Mouse (Mus musculus) MEL-GATA-1-ER (cell line): ENCODE measurements around the gene Sept7.
"Not testable (repeated sequence)": the region's sequence is repeated elsewhere in the genome, so short reads cannot be mapped to it uniquely, and the experiment has no call there.

Source experiments
- DNase-seq: peaks from one replicate; pipeline ENCODE4 v3.0.0-alpha.2; 2012; ENCODE audit warnings: low read depth; ENCODE audit errors: extremely low read depth

Gene Sept7

GRCm38 (mm10) chr9:25252283-25252726, at the start of gene Sept7:
Gene Sept7 (plus strand): TSS chr9:25252439.
- DNase-seq: peak; percentile 93

- DNase-seq: no peak
These were observed 44.0 kb upstream of the Sept7 start for GRCm38 (mm10) chr9:25208087-25208803.

GRCm38 (mm10) chr9:25212309-25213163, 39.7 kb upstream of the Sept7 start:
- DNase-seq: no peak

- no peak for DNase-seq
These were observed 39.1 kb upstream of the Sept7 start for GRCm38 (mm10) chr9:25213164-25213557.

- no peak for DNase-seq
These were observed 36.8 kb upstream of the Sept7 start for GRCm38 (mm10) chr9:25215411-25215810.

- DNase-seq: no peak
These were observed 36.0 kb upstream of the Sept7 start for GRCm38 (mm10) chr9:25216210-25216609.

GRCm38 (mm10) chr9:25218954-25219353, 33.3 kb upstream of the Sept7 start:
- DNase-seq: no peak

GRCm38 (mm10) chr9:25219882-25220281, 32.4 kb upstream of the Sept7 start:
- peak; percentile 81 for DNase-seq

- no peak for DNase-seq
These were observed 27.3 kb upstream of the Sept7 start for GRCm38 (mm10) chr9:25224959-25225358.

- no peak for DNase-seq
These were observed 22.5 kb upstream of the Sept7 start for GRCm38 (mm10) chr9:25229740-25230139.

- DNase-seq: no peak
These were observed 21.8 kb upstream of the Sept7 start for GRCm38 (mm10) chr9:25230213-25231039.

GRCm38 (mm10) chr9:25241065-25241464, 11.2 kb upstream of the Sept7 start:
- no peak for DNase-seq

GRCm38 (mm10) chr9:25241783-25242182, 10.5 kb upstream of the Sept7 start:
- not testable (repeated sequence) for DNase-seq

- no peak for DNase-seq
These were observed 10.0 kb upstream of the Sept7 start for GRCm38 (mm10) chr9:25242266-25242665.

- no peak for DNase-seq
These were observed 8.1 kb upstream of the Sept7 start for GRCm38 (mm10) chr9:25243926-25244657.

GRCm38 (mm10) chr9:25245125-25245524, 7.1 kb upstream of the Sept7 start:
- DNase-seq: no peak

- no peak for DNase-seq
These were observed 5.7 kb upstream of the Sept7 start for GRCm38 (mm10) chr9:25246508-25246907.

- DNase-seq: no peak
These were observed 1.1 kb upstream of the Sept7 start for GRCm38 (mm10) chr9:25251174-25251573.

GRCm38 (mm10) chr9:25251611-25252282, 492 bp upstream of the Sept7 start:
- peak; percentile 77 for DNase-seq

- DNase-seq: no peak
These were observed 679 bp downstream of the Sept7 start for GRCm38 (mm10) chr9:25252759-25253477.
